Comparison of ENCODE assay signal across 24 mouse cellular contexts in the genomic region with DNA sequence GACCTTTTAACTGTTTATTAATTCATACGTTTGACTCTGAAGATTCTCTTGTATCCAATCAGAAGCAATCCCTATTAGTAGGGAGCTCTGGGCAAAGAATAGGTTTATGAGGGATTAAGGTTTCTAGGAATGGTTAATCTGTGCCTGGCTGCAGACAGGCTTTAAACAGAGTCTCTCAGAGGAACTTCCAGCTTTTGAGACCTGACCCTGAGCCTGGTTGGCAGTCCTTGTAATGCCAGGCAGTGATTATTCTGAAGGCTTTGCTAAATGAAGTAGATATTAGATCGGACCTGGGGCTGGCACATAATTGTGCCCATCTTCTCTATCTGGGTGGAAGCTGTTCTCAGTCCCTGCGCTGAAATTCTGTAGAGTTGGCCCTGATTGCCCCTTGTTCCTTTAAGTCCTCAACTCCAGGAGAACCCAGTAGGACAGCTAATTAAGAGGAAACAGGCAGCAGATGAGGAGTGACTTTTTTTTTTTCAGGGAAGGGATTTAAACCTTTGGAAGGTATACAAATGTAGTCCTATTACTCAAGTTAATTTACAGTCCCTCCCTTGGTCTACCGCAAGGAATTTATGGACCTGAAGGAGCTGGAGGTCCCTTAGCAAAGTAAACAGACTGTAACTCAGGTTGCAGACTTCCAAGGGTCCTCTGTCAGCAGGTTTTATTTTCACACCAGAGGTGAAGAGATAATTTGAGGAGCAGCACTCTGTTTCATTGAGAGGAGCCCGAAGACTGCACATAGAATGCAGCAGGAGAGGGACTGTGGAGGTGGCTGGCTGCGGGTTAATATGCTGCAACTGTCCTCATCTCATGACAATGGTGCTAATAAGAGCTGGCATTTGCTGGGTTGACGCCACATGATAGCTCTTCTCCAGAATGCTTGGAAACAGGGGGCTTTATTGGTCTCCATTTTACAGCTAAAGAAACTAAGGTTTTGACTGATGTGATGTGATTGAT.
DNase-seq lines count a peak whose midpoint lies in the region; ATAC-seq lines count a peak whose summit lies in the region.
"Had no signal": no experiment of that assay in that cellular context is flagged by ENCODE, and none has a peak within 500 bp of the region (broad histone marks: within the 10 kb centered on the region; RNA-seq: fewer than 3 reads in every experiment).

No protein-coding gene starts in this region.

- WGBS in heart, embryonic 10.5 days = 67% methylated on average over 7 of the region's 7 CpGs
- WGBS in kidney, embryonic 15.5 days = 29% methylated on average over 7 of the region's 7 CpGs

- DNase-seq in adrenal gland, adult 8-10 months = peak; percentile 11
- DNase-seq in adrenal gland, adult 18-20 months (ENCODE audit: low spot score in 2 of 2) = no peak
- DNase-seq in heart, adult 18-20 months = peak; percentile 34 to 36
- no peak for DNase-seq in heart, embryonic 10.5 days (ENCODE audit: low spot score)
- DNase-seq in kidney, adult 11 months = no peak
- DNase-seq in adrenal gland, postnatal 14 days = peak; percentile 20
- DNase-seq in ovary, postnatal 10 days (ENCODE audit: low spot score) = no peak
- DNase-seq: cerebellum, adult 8-10 months; gastrocnemius, postnatal 25 days; kidney, postnatal 36 days; layer of hippocampus, postnatal 36 days; lung, embryonic 14.5 days; lung, postnatal 36 days; right cerebral cortex, postnatal 14 days had no signal

- H3K4me1 ChIP-seq in heart, embryonic 10.5 days = peaks cover 3% of the 10 kb centered on the region; the same call in 1 of the 2 replicates
- H3K4me1 ChIP-seq in kidney, embryonic 15.5 days = 0 out of 2 replicates have a peak, but pooled peaks cover 8% of the 10 kb centered on the region
- H3K4me1 ChIP-seq: forebrain, embryonic 12.5 days; limb, embryonic 15.5 days; megakaryocyte, embryonic 14.5 days; midbrain, embryonic 13.5 days had no signal

- H3K36me3 ChIP-seq in heart, embryonic 10.5 days = no peaks in the 10 kb centered on the region
- no peaks in the 10 kb centered on the region for H3K36me3 ChIP-seq in kidney, embryonic 15.5 days
- H3K36me3 ChIP-seq: embryonic facial prominence, embryonic 12.5 days; forebrain, embryonic 12.5 days; limb, embryonic 15.5 days; midbrain, embryonic 13.5 days had no signal

- ATAC-seq in kidney, embryonic 15.5 days (replicated peaks; ENCODE audit: low FRiP score) = peak; percentile 69; the same call in 1 of the 2 replicates
- ATAC-seq: hindbrain, embryonic 16.5 days; intestine, embryonic 16.5 days; midbrain, embryonic 13.5 days had no signal

- H3K4me3 ChIP-seq in heart, embryonic 10.5 days = no peak overlapping the region
- no peak overlapping the region for H3K4me3 ChIP-seq in kidney, embryonic 15.5 days (replicated peaks)
- H3K4me3 ChIP-seq: embryonic facial prominence, embryonic 12.5 days; forebrain, embryonic 12.5 days; limb, embryonic 15.5 days; megakaryocyte, embryonic 14.5 days; midbrain, embryonic 13.5 days had no signal

- no peak overlapping the region for H3K9ac ChIP-seq in kidney, embryonic 15.5 days
- H3K9ac ChIP-seq: embryonic facial prominence, embryonic 12.5 days; forebrain, embryonic 12.5 days; limb, embryonic 15.5 days; liver, embryonic 14.5 days; lung, embryonic 14.5 days; midbrain, embryonic 13.5 days had no signal

- H3K27ac ChIP-seq in heart, embryonic 10.5 days = no peak overlapping the region
- H3K27ac ChIP-seq in kidney, embryonic 15.5 days = no peak overlapping the region
- H3K27ac ChIP-seq: embryonic facial prominence, embryonic 12.5 days; forebrain, embryonic 12.5 days; limb, embryonic 15.5 days; liver, embryonic 14.5 days; midbrain, embryonic 13.5 days; stomach, postnatal 0 days had no signal

- no peak overlapping the region for H3K4me2 ChIP-seq in kidney, embryonic 15.5 days
- H3K4me2 ChIP-seq: embryonic facial prominence, embryonic 12.5 days; forebrain, embryonic 12.5 days; limb, embryonic 15.5 days; lung, embryonic 14.5 days; midbrain, embryonic 13.5 days had no signal

- no peaks in the 10 kb centered on the region for H3K9me3 ChIP-seq in heart, embryonic 10.5 days
- no peaks in the 10 kb centered on the region for H3K9me3 ChIP-seq in kidney, embryonic 15.5 days (replicated peaks)
- H3K9me3 ChIP-seq: embryonic facial prominence, embryonic 12.5 days; forebrain, embryonic 12.5 days; limb, embryonic 15.5 days; midbrain, embryonic 13.5 days had no signal

- no peaks in the 10 kb centered on the region for H3K27me3 ChIP-seq in heart, embryonic 10.5 days (ENCODE audit: insufficient read depth, poor library complexity, severe bottlenecking)
- H3K27me3 ChIP-seq in kidney, embryonic 15.5 days = peaks cover 60% of the 10 kb centered on the region
- H3K27me3 ChIP-seq: embryonic facial prominence, embryonic 12.5 days; forebrain, embryonic 12.5 days; limb, embryonic 15.5 days; megakaryocyte, embryonic 14.5 days; midbrain, embryonic 13.5 days had no signal

Comparison
In these comparisons a context has a peak if more than half of its experiments do, and no peak if none do; other contexts are left out.
1. DNase-seq: peak in adrenal gland, adult 8-10 months (single experiment), heart, adult 18-20 months (2 of 2) and adrenal gland, postnatal 14 days (single experiment); none in adrenal gland, adult 18-20 months (0 of 2), heart, embryonic 10.5 days (single experiment), kidney, adult 11 months (single experiment) and ovary, postnatal 10 days (single experiment).